Mouse (Mus musculus) lung, postnatal 4 days (tissue): ENCODE measurements at regions not wholly inside any gene's neighbourhood (a gene's known extent, or its start where the extent isn't known, plus 50 kb on each side); places are given as distances from the start of the nearest gene placed in this dataset.

Experiments
- DNase-seq, 2 experiments: peaks; one replicate each; pipeline ENCODE4 v3.0.0; 2021

GRCm38 (mm10) chr9:88073165-88073564, 253.8 kb upstream of the Nt5e start:
- DNase-seq = peak; percentile 30 to 40

- DNase-seq = no peak
These were observed 253.4 kb upstream of the Nt5e start for GRCm38 (mm10) chr9:88073579-88073978.

DNA sequence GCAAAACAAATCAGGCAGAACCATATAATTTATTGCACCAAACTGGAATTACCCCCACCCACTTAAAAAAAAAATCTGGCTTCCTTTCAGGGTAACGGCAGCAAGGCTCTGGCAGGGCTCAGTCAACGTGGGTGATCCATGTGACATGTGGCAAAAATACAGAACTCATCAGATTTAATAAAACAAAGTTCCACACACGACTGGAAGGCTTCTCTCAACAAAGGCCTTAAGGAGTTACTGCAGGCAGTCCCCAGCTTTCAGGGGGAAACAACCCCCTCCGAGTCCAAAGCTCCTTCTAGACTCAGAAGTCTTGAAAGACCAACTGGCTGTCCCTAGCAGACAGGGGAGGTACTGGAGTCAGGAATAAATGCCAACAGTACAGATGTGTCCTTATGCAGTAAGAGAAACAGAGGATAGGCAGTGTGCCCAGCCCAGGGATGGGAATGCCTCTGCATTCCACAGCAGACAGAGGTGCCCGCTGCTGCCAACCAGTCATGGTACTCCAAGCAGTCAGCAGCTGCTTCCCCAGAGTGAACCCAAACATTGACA, 244.0 kb upstream of the Nt5e start:
- peak in 1 of 2 experiments; percentile 27 for DNase-seq

DNA sequence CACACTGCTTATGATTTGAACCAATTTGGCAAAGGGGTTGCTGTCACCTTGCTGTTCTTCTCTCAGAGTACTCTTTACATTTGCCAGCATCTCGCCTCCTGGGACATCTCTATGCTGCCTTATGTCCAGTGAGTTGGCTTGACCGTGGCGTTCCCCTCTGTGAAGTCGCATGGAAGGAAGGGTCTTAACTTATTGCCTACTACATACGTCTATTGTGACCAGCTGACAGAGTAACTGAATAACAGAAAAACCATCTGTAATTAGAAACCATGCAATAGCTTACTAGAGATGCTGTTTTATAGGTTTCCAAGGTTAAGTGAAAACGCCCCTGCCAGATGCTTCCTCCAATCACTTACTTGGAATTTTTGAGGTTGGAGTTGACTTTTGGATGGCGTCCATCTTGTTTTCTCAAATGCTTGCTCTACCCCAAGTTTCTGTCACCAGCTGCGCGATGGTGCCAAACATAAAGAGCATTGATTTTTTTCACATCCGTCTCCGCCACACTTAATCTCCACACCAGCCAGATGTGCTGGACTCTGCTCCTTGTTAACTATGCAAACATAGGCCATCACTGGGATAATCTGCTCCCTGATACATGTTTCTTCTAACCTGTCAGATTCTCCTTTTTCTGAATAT, 241.7 kb upstream of the Nt5e start:
- DNase-seq = no peak

GRCm38 (mm10) chr9:88085866-88086265, 241.1 kb upstream of the Nt5e start:
- no peak for DNase-seq

- no peak for DNase-seq
These were observed 235.0 kb upstream of the Nt5e start for GRCm38 (mm10) chr9:88091781-88092527.

- no peak for DNase-seq
These were observed 234.4 kb upstream of the Nt5e start for GRCm38 (mm10) chr9:88092561-88092960.

- no peak for DNase-seq
These were observed 213.9 kb upstream of the Nt5e start for GRCm38 (mm10) chr9:88113094-88113493.

DNA sequence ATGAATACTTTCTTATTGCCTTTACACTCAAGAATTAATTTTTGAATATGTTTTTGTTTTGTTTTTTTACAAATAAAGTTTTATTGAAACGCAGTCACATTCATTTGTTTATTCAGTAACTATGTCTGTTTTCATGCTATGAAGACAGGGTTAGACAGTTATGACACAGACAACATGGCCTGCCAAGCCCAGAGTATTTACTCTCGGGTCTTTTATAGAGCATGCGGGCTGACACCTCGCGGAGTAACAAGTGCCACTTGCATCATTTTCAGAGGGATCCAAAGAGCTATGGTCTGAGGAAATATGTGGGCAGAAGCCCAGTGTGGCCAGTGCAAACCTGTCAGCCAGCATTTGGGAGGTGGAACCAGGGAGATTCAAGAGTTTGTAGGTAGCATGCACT, 206.5 kb upstream of the Nt5e start:
- DNase-seq = no peak

GRCm38 (mm10) chr9:88120963-88121570, 205.9 kb upstream of the Nt5e start:
- no peak for DNase-seq

- peak; percentile 30 to 40 for DNase-seq
These were observed 202.5 kb upstream of the Nt5e start for GRCm38 (mm10) chr9:88124322-88125005.

GRCm38 (mm10) chr9:88163025-88163780, 163.8 kb upstream of the Nt5e start:
- no peak for DNase-seq

- DNase-seq = no peak
These were observed 149.3 kb upstream of the Nt5e start for GRCm38 (mm10) chr9:88177575-88178254.

- no peak for DNase-seq
These were observed 145.6 kb upstream of the Nt5e start for GRCm38 (mm10) chr9:88181189-88181994.

GRCm38 (mm10) chr9:88207378-88207777, 119.6 kb upstream of the Nt5e start:
- no peak for DNase-seq

- DNase-seq = no peak
These were observed 119.0 kb upstream of the Nt5e start for GRCm38 (mm10) chr9:88208022-88208421.

DNA sequence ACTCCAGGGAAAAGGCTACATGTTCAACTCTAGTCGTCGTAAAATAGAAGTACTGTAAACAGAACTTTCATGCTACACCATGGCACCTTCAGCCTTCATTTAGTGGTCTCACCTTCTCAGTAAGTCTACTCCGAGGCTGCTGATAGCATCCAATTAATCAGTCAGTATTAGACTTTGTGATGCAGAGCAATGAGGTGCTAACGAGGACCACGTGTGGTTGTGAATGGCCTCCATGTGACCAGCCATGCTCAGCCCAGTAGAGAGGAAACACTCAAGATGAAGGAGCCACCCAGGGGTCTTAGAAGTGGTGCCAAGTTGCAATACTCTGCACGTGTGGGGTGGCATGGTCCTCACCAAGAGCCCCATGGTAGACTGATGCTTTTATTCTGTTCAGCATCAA, 112.2 kb upstream of the Nt5e start:
- no peak for DNase-seq

DNA sequence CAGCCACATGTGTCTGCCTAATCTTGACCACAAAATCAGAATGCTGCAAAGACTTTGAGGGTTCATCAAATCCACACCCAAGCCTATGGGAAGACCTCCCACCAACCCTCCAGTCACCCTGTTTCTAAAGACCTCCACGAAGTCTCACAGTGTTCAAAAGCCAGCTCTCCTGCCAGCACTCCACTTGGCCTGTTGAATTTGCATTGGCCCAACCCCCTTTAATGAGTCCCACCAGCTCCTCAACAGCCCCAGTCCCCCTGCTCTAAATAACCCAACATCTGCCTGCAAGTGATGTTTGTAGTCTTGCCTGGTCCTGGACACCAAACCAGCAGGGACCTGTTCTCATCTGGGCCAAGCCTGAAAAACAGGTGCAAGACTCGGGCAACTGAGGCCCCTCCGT, 106.6 kb upstream of the Nt5e start:
- DNase-seq = no peak

DNA sequence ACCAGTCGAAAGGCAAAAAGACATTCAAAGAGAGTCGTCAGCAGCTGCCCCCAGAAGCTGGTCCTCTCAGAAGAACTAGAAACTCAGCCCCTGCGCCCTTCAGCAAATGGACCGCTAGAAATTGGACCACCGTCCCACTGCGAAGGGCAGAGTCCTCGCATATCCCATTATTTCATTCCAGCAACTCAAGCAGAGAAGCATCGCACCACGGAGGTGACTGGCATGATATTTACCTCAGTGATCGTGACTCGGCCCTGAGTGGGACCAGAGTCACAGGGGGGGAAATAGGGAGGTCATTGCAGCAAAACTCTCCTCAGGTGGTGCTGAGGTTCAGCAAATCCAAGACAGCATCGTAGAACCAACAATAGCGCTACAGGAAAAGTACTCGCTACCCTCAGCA, 105.7 kb upstream of the Nt5e start:
- DNase-seq = no peak

DNA sequence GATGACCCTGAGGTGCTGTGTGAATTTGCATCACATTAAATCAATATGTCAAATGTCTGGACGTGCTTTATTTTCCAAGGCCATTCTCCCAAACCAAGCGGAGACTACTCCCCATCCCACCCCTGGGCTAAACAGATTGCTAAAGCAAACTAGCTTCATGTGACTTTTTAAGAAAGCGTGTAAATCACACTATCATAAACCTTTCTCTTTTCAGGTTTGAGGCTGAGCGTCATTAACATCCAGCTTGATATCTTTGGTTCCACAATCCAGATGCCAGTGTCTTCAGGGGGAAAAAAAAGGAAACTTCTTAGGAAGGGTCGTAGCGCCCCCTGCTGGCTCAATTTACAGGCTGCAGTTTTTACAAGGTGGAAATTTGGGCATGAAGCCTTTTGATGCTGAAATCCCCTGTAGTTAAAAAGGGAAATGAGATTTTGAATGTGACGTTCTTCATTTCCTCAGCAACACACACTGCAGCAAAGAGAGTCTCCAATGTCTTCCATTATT, 105.1 kb upstream of the Nt5e start:
- peak in 1 of 2 experiments; percentile 60 for DNase-seq

- no peak for DNase-seq
These were observed 89.9 kb upstream of the Nt5e start for GRCm38 (mm10) chr9:88237126-88237525.
